Mouse (Mus musculus) frontal cortex, postnatal 36 days (tissue): ENCODE data around the gene Col4a5.

ENCODE experiments used
- DNase-seq, 2 experiments: peaks; one replicate each; pipeline ENCODE4 v3.0.0; 2022; ENCODE audit warnings: low spot score in 2 of 2

Col4a5 gene

DNA sequence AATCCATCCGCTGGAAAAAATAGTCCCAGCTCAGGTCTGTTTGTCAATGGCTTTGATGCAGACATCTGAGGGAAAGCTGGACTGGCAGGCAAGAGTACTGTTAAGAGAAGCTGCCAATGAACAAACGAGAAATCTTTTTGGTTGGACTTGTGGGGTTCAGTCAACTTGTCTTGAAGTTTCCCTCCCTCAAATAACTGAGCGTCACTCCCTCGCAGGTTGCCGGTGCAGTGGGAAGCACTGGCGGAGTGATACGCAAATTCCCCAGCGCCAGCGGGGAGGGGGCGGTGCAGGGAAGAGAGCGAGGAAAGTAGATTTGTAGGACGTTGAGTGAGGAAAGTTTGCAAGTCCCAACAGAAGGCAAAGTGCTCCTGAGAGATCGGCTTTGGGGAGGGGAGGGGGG lies at the start of gene Col4a5:
Col4a5 (plus strand) TSS at position 276 of the 400 bp plus-strand sequence.
- peak; percentile 4 to 6 for DNase-seq

DNA sequence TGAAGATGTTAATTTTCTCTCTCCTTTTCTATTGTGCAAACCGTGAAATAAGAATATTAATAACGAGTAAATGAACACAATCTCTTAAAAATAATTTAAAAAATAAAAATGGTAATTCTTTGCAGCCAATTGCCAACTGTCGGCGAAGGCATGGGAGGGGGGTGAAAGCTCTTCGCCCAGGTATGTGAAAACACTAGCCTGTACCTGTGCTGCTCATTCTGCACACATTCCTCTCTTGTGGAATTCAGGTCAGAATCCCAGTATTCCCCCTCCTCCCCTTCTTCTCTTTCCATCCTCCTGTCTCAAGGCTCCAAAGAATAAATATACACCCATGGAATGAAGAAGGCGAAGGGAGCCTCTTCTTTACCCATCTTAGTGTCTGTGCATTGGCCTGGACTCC lies 38.4 kb upstream of the Col4a5 start:
- no peak for DNase-seq

DNA sequence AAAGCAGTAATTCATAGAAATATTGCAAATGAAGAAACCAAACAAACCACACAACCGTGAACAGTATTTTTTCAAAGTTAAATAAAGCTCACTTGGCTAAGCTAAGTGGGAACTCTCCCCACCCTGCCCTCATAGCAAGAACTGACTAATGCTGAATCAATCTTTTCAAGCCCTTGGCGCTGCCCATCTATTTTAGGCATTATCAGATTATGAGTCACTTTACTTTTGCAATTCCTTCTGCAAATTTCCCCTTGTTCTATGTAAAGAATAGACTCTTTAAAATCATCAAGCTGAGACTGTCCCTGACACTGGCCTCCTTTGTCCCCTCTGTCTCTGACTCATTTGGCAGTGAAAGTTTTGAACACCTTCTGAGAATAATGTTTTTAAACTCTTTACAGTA lies 35.8 kb upstream of the Col4a5 start:
- DNase-seq, result no peak

DNA sequence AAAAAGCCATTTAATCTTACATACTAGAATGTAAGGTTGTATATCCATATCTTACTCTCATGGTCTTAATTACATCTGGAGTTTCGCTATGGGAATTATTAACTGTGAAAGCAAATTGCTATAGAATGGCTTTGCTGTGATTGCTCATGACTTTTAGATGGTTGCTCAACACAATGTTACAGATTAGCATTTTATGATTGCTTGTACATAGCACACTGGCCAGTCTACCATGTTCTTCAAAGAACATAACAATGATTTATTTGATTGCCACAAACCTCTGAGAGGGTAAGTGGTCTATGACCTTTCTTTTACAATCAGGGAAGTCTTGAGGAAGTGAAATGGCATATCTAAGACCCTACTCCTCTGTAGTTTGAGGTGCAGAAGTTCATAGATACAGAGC lies 27.2 kb upstream of the Col4a5 start:
- DNase-seq, result no peak

DNA sequence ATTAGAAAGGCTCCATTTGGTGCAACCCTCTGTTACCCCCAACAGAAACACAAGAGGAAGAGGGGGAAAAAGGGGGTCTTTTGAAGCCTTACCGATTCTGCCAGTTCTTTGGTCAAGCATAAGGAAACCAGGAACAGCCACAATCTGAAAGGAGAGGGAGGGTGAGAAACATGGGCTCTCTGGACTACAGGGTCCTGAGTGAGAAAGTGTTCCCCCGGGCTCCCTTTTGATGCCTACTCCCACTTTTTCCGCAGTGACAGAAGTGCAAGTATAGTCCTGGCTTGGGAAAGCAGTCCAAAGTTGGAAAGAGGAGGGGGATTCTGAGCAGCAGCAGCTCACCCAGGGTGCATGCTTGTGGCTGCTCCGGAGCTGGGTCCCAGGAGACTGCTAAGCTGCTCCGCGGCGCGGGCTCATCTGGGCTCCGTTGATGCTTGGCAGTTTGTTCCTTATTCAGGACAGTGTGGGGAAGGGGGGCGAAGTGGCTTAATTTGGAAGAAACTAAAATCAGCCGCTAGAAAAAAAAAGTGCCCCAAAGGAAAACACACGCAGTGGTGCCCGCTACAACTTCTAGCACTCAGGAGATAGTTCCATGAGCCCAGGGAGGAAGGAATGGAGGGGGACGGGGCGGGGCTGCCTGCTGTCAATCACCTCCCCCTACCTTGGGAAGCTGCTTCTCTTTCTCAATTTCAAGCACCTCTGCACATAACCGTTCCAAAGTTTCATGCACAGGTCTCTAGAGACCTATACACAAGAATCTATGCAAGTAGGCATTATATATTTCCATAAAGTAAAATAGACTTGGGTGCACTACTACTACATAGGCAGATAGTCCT lies 1.5 kb upstream of the Col4a5 start, which contains the start of gene Col4a6:
Col4a6 (minus strand) TSS at position 607 of the 833 bp plus-strand sequence.
- no peak for DNase-seq

DNA sequence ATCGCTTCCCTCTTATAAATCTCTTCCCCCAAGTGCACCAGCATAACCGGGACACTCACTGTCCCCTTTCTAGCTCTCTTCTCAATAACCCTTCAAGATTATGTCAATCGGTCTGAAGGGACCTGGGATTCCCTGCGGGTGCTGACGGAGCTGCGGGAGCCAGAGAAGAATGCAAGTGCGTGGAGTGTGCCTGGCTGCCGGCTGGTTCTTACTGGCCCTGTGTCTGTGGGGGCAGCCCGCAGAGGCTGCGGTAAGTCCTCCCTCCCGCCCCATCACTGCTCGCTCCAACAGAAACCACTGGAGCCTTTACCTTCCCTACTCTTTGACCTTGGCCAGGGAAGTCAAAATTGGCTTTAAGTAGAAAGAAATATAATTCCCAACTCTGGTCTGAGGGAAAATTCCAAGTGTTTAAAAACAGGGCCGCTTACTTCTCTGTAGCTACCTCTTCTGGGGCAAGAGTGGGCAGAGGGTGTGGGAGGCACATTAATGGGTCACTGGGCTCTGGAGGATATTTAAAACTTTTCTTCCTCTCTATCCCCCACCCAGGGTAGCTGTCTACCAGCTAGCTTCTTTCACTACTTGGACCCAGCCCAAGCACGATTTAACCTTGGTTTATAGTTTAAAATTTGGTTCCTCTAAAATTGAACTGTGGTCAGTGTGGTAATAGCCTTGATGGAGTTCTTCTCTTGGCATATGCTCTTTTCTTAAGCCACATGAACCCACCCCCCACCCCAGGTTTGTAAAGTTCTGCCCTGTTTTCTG lies 562 bp downstream of the Col4a5 start:
- DNase-seq, result peak in 1 of 2 experiments; percentile 1

DNA sequence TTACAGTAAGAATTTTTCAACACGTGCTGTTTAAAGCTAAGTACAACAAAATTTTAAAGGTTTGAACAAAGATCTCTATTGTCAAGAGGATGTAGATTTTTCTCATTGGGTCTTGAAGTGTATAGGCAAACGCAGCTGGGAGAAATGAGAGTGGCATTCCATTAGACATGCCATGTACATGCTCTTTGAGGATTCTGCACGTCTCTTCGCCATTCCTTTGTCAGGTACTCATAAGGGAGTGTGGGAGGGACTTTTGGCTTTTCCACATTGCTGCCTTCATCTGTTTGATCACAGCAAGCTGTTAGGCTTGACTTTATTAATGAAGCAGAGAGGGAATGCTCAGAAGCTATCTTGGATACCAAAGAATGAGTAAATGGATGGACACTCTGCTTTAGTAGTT lies 19.4 kb downstream of the Col4a5 start:
- no peak for DNase-seq

DNA sequence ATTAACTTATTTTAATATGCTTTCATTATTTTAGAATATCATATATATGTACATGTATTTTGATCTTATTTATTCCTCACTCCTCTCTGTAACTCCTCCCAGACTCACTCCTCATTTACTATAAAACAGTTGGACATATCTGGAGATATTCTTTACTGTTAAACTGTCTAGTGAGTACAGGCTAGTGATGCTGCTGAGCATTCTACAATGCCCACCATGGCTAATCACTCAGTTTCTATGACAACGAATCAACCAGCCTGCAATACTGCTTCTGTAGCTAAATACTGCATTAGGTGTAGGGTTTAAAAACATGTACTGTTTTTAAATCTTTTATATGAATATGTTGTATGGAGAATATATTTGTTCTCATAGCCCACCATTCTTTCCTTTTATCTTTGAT lies 27.9 kb downstream of the Col4a5 start:
- no peak for DNase-seq

DNA sequence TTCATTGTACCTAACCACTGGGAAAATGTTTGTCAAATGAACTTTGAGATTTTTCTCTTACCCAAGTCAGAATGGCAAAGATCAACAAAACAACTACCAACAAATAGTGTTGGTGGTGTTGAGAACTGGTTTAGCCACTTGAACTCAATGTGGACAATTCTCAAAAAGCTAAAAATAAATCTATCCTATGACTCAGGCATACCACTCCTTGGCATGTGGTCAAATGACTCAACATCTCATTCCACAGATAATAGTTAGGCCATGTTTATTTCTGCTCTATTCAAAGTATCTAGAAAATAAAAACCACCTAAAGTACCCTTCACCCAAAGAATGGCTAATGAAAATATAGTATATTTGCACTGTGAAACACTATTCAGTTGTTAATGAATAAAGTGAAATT lies 58.3 kb downstream of the Col4a5 start:
- DNase-seq, result no peak

DNA sequence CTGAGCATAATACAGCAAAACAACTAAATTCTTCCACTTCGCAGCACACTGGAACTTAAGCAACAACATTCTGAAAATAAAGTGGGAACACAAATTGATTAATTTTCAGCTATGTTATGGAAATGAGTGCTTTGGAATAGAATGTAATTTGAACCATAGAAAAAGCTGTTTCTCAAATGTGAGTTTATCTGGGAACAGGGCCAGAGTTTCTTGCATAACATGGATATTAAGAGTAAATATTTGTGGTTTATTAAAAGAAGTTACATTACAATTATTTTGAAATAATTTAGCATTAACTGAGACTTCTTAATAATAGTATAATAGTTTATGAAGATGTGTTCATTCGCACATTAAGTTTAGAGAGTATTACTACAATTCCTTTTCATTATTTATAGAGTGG lies 72.3 kb downstream of the Col4a5 start:
- DNase-seq, result no peak

DNA sequence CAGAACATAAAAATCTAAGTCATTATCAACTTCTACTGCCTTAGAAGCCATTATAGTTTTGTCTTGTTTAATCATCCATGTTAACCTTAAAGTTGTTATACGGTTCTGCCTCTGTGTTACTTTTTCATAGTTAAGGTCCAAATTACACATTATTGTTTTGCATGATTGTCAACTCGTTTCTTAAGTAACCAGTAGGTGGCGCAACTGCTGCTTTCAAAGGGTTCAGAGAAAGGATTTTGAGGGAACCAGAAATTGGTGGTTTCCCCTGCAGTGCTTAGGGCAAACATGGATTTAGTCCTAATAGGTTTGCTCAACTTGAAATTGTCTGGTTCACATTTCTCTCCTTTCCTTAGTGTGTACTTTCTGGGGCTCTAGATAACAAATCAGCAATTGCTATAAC lies 115.1 kb downstream of the Col4a5 start:
- DNase-seq, result peak in 1 of 2 experiments; percentile 2

DNA sequence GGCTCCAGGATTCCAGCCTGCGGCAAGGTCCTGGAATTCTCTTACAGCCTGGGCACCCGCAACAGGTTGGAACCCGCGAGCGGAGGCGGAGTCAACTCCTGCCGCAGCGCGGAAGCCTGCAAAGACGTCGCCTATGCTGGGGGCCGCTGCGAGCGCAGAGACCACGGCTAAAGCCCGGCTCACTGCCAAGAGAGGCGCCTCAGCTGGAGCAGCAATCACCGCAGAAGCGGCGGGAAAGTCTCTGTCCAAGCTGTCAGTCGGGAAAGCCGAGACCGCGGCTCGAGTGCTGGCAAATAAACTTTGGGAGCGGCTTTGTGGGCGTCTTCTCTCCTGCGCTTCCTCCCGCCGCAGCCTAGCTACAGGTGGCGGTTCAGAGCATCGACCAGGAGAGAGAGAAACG lies 246.5 kb downstream of the Col4a5 start:
- DNase-seq, result no peak

DNA sequence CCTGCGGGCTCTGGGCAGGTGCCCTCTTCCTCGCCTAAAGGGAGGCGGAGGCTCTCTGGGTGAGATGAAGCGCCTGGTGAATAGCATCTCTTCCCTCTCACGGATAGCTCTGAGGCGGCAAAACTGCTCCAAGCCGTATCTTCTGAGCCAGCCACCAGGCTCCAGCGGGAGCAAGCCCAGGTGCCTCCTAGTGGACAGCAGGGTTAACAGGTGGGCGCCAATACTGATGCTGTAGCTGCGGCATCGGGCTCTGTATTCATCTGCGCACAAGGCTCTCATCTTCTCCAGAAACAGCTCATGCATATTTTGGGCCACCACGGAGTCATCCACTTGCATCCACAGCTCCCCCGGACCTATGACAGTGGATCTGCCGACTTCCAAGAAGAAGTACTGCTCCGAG lies 248.8 kb downstream of the Col4a5 start:
- no peak for DNase-seq

DNA sequence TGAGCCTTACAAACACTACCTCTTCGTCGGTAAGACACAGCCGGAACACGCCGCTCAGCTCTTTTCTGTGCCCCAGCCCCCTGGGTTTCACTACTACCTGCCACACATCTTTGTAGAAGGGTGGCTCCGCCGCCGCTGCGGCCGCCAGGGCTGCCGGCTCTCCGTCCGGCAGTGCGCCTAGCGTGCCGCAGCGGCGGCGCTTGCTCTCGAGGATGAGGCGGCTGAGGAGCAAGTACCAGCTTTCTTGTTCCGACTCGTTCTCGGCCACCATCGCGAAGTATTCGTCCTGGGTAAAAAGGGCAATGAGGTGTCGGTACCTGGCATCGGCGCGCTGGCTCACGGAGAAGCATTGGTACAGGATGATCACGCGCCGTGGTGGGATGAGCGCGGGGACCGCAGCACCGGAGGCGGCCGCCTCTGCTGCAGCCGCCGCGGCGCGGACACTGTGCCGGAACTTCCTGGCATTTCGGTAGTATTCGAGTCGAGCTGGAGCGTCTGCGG lies 249.3 kb downstream of the Col4a5 start:
- DNase-seq, result peak in 1 of 2 experiments; percentile 2

DNA sequence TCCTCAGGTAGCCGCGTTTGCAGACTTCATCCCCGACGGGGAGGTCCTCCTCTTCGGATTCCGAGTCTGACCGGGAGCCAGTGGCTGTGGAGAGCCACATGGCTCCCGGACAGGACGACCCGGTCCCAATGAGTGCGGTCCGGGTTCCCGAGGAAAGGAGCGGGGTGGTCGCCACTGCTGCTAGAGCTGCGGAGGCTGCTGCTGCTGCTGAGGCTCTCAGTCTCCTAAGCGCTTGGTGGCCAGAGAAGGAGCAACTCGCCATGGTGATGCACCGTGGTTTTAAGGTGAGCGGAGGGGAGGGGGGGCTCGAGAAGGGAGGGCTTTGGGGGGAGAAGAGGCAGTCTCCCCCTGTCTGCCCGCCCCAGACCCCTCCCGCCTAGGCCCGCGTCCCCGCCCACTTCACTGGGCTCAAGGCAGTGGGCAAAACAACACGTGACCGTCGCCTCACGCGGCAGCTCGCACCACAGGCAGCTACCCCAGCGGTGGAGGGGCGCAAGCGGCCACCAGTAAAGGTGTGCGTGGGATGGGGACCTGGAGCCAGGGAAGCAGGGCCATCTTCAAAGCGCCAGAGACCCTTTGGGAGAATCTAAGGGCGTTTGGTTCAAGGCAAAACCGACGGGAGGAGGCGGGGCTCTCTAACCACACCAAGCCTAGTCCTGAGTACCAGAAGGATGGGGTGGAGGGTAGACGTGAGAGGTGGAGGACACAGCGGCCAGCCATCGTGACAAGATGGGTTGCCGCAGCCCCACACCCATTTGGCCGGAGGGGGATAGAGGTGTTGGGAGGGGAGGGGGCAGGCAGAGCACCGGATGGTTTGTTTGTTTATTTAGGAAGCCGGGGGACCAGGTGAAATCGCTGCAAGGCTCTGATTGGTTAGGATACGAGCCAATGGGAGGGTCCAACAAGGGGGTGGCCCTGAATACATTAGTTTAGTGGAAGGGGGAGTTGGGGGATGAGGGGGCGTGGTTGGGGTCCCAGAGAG lies 250.0 kb downstream of the Col4a5 start, which contains the start of gene Irs4:
Irs4 (minus strand) TSS at position 327 of the 982 bp plus-strand sequence.
- no peak for DNase-seq

DNA sequence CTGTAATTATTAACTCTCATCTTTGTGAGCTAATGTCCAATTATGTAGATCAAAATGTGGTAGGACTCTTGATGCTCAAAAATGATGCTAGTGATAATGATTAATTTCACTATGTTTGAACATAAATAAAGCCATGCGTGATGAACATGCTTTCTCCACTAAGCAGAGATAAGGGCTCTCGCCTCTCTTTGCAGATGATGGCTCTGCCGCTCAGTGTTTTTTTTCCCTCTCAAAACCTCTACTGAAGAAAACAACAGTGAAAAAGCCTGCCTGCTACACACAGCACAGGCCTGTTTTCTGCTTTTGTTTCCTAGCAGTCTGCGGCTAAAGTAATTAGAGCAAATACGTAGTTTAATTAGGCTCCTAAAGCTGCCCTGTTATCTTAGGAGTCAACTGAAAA lies 254.4 kb downstream of the Col4a5 start:
- no peak for DNase-seq
